Mouse (Mus musculus) kidney, adult 10 weeks (tissue): ENCODE data around the gene Ppp1r3g. TPM values are rescaled to one million over a fixed set of nuclear protein-coding genes. Genes with fewer than 3 reads are reported as not detected.

Source experiments
- polyA plus RNA-seq: library from polyadenylated mRNA; stranded (reverse); fragments of 350-450 nt; fragmentation: Illumina TruSeq; extraction: RNeasy Lipid Tissue Mini Kit (QIAGEN cat#74804); gene quantifications from one replicate; pipeline ENCODE4 v1.2.3, GENCODE M21; 2014; ENCODE audit warnings: low read depth, low replicate concordance

Gene Ppp1r3g
- not detected for polyA plus RNA-seq

DNA sequence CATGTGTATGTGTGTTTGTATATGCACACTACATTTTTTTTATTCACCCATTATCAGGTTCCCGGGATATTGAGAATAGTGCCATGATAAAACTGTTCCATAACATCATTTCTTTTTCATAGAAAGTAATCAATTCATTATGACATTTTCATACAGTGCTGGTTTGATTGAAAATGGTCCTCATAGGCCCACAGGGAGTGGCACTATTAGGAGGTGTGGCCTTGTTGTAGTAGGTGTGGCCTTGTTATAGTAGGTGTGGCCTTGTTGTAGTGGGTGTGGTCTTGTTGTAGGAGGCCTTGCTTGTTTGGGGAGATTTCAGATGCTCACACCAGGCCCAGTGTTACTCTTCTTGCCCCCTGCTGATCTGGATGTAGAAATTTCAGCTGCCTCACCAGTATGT lies at the start of gene Ppp1r3g:
Ppp1r3g (plus strand) TSS at position 301 of the 400 bp plus-strand sequence.

Other genes with a start within 250 kb of the Ppp1r3g start
- gene Rpp40, start 52.5 kb upstream of the Ppp1r3g start, polyA plus RNA-seq, result 7.7 TPM
- 22.9 TPM for gene Fars2, start 158.6 kb downstream of the Ppp1r3g start, polyA plus RNA-seq
- 33.7 TPM for gene Lyrm4, start 158.7 kb downstream of the Ppp1r3g start, polyA plus RNA-seq